Mouse (Mus musculus): Measurements from ENCODE around the gene Dusp8. TPM values are rescaled to one million over a fixed set of nuclear protein-coding genes. Genes with fewer than 3 reads are reported as not detected.

The Dusp8 gene
- total RNA-seq, 1 experiment from 2014 or later: not detected

DNA sequence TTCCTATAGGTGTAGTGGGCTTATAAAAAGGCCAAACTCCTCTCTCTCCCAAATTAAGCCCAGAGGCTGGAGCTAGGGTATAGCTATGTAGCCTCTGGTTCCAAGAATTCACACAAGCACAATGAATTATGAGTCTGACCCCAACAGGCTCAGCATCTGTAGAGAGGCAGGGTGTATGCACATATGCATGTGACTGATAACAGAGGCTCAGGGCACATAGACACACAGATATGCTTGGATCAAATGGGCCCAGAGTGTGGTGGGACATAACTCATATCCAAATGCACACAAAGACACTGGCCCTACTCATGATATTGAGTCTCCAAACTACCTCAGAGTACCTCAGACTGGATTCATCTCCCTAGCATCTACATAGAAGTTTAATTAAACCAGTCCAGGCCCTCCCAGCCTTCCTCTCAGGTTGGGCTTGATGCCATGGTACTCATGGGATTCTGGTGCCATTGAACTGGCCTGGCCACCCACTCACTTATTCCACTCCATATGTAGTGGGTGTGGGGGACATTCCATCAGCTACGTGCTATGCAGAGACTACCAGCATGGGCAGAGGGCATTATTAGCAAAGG is 8.5 kb downstream of the Dusp8 start:
- ATAC-seq (ENCODE audit: extremely low read depth, insufficient number of reproducible peaks, low FRiP score, poor library complexity, severe bottlenecking): no peak

DNA sequence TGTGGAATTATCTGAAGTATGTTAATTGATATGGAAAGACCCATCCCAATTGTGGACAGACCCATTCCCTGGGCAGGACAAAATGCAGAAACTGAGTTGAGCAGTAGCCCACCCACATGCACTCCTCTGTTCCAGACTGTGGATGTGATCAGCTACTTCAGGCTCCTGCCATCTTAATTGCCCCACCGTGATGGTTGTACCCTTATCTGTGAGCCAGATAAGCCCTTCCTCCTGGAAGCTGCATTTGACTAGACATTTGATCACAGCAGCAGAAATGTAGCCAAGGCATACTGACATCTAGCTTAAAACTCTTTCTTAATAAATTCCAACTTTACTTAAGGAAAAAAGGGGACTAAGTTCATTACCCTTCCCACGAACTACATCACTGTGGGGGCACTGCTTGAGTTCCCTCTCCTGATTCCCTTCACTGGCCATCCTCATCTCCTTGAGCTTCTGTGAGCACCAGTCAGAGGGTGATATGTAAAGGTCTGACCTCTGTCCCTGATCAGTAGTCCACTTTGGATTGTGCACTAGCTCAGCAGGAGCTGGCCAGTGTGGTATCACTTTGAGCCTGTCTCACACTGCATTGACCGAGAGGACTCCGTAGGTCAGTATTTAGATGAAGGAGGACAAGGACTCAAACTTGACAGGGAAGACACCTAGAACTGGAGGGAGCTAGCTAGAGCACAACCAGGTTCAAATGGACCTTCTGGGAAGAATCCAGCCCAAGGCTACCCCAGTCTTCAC is 9.3 kb downstream of the Dusp8 start:
- ATAC-seq (ENCODE audit: extremely low read depth, insufficient number of reproducible peaks, low FRiP score, poor library complexity, severe bottlenecking): no peak

DNA sequence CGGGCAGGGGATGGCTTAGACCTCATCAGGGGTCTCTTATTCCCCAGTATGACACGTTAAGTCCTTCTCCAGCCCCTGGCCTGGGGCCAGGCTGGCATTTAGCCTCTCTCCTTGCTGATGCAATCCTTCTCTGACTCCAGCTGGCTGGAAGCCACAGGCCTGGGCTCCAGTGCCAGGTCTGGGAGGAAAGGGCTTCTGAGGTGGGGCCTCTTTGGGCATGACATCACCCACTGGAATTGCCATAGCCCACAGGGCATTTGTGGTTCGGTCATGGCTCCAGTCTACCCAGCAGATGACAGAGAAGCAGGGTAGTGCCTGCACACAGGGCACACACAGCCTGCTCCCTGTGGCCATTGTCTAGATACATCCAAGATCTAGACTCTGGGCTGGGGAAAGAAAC is 10.8 kb downstream of the Dusp8 start:
- ATAC-seq (ENCODE audit: extremely low read depth, insufficient number of reproducible peaks, low FRiP score, poor library complexity, severe bottlenecking): no peak

DNA sequence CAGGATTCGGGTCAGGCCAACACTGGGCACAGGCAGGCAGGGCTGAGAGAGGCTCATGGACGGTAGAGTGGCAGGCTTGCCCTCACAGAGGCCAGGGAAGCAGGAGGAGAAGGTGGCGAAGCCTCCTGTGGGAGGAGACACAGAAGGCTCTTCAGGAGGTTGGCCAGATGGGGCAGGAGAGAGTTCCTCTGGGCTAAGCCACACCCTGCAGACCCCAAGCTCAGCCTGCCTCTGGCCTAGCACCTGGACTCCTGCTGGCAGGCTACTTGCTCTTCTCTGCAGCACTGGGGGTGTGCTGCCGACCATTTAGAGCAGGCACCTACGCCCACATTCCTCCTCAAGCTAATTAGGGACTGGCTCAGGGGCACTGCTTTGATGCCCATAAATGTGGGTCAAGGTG is 11.2 kb downstream of the Dusp8 start:
- no peak for ATAC-seq (ENCODE audit: extremely low read depth, insufficient number of reproducible peaks, low FRiP score, poor library complexity, severe bottlenecking)

DNA sequence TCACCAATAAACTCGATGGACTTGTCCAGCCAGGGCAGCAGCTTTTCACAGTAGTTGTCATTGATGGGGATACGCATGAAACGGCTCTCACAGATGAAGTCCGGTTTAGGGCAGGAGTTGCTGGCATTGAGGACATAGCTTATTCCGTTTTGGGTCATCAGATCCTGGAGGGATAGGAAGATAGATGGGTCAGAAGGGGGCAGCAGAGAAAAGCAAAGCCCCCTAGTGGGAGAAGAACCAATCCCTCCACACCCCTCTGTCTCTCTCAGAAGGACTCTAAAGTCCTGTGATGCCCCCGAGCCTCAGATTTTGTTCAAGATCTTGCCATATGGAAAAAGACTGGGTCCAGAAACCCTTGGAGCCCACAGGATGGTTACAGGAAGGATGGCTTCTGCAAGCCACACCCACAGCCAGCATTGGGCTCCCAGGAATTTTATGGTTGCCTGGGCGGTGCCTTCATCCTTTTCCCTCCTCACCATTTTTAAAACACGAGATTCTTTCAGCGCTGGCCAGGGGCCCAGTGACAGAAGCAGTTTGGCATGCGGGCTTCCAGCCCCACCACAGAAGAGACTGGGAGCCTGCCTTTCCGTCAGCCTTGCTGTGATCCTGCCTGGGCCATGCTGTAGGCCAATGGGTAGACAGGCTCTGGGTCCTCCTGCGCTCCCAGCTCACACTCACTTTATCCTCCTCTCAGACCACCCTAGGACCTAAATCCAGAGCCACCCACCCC is 11.9 kb downstream of the Dusp8 start:
- no peak for ATAC-seq (ENCODE audit: extremely low read depth, insufficient number of reproducible peaks, low FRiP score, poor library complexity, severe bottlenecking)

DNA sequence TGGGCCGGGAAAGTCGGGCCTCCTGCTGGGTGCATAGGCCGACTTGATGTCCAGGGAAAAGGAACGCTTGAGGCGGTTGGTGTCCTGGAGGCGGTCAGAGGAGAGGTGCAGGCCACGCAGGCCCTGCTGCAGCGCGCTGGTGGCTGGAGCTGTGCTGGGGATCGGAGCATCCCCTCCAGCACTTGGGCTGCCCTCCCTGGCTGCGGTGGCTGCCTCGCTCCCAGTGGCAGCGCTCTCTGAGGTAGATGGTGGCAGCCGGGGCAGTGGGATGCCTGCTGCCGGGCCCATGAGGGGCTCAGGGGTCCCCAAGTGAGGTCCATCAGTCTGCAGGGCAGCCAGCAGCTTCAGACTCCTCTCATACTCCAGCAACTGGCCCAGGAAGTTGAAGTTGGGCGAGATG is 13.0 kb downstream of the Dusp8 start:
- no peak for ATAC-seq (ENCODE audit: extremely low read depth, insufficient number of reproducible peaks, low FRiP score, poor library complexity, severe bottlenecking)

DNA sequence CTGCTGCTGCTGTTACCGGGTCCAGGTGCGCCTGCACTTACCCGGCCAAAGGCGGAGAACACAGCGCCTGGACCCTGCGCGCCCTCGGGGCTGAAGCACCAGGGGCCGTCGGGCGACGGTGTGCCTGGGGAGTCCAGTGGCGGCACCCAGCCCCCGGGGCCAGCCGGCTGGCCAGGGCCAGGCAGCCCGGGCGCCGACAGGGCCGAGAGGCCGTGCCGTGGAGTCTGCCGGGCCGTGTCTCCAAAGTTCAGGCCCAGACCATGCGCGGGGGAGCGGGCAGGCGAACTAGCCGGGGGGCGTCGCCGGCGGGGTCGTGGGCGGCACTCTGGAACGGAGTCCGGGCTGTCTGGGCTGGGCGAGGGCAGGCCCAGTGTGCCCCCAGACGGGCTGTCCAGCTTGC is 13.5 kb downstream of the Dusp8 start:
- ATAC-seq (ENCODE audit: extremely low read depth, insufficient number of reproducible peaks, low FRiP score, poor library complexity, severe bottlenecking): no peak

DNA sequence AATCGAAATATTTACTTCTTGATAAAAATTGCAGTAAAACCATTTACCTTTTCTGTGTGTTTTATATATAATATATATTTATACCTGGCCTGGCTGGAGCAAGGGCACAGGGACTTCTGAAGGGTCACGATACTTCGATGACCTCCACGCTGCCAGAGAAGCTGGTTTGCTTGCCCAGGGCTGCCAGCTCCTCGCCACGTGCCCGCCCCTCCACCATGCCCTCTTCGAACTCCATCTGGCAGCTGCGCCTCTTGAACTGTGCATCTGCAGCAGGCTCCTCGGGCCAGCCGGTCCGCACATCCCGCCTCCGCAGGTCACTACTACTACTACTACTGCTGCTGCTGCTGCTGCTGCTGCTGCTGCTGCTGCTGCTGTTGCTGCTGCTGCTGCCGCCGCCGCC is 13.9 kb downstream of the Dusp8 start:
- ATAC-seq (ENCODE audit: extremely low read depth, insufficient number of reproducible peaks, low FRiP score, poor library complexity, severe bottlenecking): no peak

DNA sequence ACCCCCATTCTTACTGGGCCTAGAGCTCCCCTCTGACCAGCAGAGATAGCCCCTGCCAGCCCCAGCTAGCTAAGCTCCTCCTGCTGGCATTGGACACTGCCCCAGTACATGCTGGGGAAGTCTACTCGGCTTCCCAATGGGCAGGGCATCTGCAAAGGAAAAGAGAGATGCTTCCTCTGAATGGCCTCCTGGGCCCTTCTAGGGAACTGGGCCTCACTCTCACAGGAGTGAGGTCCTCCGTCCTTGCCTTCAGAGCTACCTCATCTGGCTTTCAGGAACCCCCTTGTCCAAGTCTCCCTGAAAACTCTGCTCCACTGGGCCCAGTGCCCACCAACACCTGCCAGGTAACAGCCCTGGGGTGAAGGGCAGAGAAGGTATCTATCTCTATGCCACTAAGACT is 14.8 kb downstream of the Dusp8 start:
- ATAC-seq (ENCODE audit: extremely low read depth, insufficient number of reproducible peaks, low FRiP score, poor library complexity, severe bottlenecking): no peak

DNA sequence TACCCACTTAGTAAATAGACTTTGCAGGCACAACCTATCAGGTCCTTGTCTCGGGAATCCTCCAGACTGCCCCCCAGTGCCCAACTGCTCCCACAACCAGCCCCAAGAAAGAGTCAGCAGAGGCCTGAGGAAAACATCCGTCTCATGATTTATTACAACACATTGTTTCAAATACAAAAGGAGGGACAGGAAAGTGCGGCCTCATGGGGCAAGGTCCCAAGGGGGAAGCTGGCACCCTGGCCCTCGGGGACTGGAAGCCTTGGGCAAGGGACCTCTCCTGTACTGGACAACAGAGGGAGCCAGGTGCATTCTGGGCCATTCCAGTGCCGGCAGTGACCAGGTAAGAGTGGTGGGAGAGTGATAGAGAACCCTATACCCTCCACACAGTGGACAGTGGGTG is 16.3 kb downstream of the Dusp8 start:
- no peak for ATAC-seq (ENCODE audit: extremely low read depth, insufficient number of reproducible peaks, low FRiP score, poor library complexity, severe bottlenecking)

DNA sequence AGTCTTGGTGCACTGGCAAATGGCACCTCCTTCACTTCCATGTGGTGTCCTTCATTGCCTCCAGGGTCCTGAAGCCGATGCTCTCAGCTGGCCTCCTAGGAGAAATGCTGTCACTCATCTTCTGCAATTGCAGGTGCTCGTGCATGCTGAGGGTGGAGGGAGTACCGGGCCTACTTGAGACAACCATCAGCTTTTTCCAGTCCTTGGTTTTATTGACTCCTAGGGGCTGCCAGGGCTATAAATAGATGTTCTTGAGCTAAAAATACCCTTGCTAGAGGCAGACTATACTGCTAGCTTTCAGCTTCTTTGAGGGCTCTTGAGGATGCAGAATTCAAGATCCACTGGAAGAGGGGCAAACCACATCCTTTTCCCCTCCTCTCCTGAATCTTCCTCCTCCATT is 18.5 kb downstream of the Dusp8 start:
- ATAC-seq (ENCODE audit: extremely low read depth, insufficient number of reproducible peaks, low FRiP score, poor library complexity, severe bottlenecking): no peak

DNA sequence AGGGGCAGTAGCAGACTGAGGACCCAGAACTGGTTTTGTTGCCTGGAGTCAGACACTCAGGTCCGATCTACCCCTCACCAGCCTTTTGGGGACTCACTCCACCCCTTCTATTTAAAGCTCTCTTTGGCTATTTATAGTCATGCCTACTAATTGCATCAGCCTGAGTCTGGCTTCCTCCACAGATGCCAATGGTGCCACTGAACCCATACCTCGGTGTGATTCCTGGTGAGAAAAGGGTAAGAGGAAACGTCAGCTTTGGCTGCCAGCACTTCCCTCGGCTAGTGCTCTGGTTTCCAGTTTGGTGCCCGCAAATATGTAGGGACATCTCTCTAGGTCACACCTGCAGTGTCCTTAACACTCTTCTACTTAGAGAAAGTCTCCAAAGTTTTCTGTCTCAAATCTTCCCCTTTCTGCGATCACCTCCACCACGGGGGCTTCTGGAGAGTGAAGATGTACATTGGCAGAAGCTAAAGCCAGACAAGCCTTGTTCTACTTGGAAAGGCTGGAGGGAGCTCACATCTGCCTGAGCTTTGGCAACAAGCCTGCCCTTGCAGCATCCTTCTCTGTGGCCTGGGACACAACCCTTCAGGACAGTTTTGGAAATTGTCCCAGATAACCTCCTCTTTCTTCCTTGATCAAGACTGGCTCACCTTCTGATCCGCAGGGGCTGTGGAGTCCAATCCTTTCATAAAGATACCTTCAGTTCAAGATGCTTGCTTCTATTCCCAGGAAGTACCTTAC is 21.3 kb downstream of the Dusp8 start:
- no peak for ATAC-seq (ENCODE audit: extremely low read depth, insufficient number of reproducible peaks, low FRiP score, poor library complexity, severe bottlenecking)

DNA sequence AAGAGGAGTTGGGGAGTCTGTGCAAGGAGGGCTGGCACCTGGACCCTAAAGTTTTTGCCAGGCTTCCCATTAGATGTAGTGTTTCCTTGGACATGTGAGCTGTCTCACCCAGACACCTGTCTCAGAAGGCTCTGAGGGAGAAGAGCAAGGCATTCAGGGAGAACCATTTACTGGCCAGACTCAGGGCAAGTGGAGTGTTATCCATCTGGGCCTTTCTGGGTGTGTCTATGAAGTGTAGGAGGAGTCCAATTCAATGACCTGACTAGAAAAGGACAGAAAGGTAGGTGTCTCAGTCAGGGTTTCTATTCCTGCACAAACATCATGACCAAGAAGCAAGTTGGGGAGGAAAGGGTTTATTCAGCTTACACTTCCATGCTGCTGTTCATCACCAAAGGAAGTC is 23.9 kb downstream of the Dusp8 start:
- no peak for ATAC-seq (ENCODE audit: extremely low read depth, insufficient number of reproducible peaks, low FRiP score, poor library complexity, severe bottlenecking)

DNA sequence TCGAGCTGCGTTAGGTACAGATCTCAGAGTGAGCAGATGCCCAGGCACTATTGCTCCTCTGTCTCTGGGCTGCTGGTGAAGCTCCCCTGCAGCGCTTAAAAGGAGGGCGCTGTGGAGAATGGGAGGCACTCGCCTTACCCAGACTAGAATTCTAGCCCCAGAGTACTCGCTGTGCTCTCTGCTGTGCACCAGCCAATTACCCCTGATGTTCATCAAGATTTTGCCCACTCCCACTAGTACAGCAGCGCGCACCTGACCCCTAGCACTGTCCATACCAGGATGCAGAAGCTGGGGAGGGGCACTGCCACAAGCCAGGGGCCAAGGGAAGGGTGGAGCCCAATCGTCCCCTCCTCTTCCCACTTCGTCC is 24.4 kb downstream of the Dusp8 start:
- no peak for ATAC-seq (ENCODE audit: extremely low read depth, insufficient number of reproducible peaks, low FRiP score, poor library complexity, severe bottlenecking)

DNA sequence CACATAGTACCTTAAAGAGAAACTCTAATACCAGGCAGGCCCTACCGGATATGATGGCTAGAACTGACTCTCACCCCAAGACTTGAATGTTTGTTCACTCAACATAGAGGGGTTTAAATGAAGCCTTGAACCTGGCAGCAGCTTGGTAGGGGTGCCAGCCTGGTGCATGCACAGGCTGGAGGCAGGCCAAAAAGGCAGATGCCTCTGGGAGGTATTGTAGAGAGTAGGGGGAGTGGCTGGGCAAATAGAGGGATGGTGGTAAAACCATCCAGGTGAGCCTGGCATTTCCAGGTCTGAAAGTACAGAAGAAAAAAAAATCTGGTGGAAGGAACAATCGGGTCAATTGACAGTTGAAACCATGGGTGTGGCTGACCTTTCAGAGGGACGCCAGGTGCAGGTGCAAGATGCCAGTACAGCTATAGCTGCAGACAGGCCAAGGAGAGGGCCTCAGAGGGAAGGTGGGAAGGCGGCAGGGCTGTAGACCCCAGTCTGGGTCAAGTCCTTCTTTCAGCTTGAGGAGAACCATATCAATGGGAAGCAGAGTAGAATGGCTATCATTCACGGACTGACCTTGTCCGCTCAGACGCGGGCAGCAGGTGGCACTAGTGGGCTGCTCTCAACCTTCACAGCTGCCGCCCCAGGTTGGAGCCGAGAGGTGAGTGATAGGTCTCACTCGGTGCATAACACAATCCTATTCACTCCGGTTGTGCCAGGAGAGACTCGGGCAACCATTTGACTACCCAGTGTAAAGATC is 25.0 kb downstream of the Dusp8 start:
- peak; percentile 81 for ATAC-seq (ENCODE audit: extremely low read depth, insufficient number of reproducible peaks, low FRiP score, poor library complexity, severe bottlenecking)

DNA sequence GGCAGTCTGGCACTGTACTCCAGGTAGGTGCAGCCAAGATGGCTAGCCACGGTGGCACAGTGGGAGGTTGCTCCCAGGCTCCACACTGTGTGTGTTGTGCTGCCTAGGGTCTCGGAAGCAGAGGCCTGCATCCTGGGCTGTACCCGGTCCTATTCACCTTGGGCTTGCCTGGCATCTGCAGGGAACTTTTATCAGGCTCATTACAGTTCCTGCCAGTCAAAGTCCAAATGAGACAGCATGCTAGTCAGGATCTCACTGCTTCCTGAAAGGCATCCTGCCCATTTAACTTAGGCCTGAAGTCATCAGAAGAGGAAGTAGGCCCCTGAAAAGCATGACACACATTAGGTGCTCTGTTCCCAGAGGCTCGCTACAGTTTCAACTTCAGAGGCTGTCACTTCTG is 27.2 kb downstream of the Dusp8 start:
- no peak for ATAC-seq (ENCODE audit: extremely low read depth, insufficient number of reproducible peaks, low FRiP score, poor library complexity, severe bottlenecking)

DNA sequence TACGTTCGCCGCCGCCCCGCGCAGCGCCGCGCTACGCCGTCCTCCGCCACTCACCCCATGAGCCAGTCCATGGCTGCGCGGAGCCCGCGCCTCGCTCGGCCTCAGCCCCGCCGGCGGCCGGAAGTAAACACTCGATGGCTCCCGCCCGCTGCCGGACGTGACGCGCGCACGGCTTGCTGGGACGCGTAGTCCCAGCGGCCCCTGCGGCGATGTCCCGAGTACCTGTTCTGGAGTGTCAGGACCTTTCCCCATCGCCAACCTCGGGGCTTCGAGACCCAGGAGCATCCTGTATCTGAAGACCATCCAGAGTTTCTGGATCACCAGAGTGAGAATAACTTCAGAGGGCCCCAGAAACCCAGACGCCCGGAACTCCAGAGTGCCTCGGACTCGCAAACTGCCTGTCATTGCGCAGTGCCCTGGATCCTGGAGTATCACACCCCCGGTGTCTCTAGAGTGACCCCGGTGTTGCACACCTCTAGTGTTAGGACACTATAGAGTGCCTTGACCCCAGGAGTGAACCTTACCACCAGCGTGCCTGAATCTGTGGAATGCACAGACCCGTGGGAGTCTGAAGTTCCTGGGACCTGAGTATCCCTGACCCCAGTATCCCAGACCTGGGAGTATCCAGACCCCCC is 34.6 kb downstream of the Dusp8 start, which contains the start of gene Mob2:
TSS of gene Mob2 (minus strand) at position 135 of the 635 bp plus-strand sequence.
- peak; percentile 82 for ATAC-seq (ENCODE audit: extremely low read depth, insufficient number of reproducible peaks, low FRiP score, poor library complexity, severe bottlenecking)

DNA sequence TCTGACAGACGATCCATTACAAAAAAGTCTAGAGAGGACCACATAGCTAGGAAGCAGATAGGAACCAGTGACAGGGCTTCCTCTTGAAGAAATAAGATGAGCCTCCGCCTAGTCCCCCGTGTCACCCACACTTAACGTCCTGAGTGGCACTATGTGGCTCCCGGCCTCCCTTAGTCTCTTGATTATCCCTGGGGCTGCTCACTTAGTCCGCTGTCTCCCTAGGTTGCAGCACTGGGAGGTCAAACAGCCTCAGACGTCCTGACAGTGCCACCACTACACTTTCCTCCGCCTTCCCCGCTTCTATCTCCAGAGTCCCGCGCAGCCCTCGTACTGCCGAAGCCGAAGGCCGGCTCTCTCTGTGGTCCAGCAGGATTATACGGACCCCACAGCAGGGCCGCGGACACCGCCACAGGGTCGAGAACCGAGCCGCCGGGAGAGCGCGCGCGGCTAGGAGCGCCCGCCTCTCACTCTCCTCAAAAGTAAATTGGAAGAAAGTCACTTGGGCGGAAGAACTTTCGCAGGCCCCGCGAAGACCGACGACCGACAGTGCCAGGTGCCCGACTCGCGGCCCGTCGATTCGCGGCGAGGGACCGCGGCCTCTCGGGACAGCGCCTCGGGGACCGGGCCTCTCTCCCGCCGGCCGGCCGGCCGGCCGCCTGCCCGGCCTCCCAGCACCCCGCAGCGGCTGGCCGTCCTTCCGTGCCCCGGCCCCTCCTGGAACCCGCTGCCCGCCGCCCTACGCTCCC is 35.3 kb downstream of the Dusp8 start:
- ATAC-seq (ENCODE audit: extremely low read depth, insufficient number of reproducible peaks, low FRiP score, poor library complexity, severe bottlenecking): no peak

All from neutrophil, adult 5-6 weeks (primary cell).